Mouse (Mus musculus) liver, embryonic 14.5 days (tissue): ENCODE measurements around the gene Pglyrp1. TPM values are rescaled to one million over a fixed set of nuclear protein-coding genes. Genes with fewer than 3 reads are reported as not detected.

Source experiments
- ATAC-seq: fragments of 200-750 bp; cut with Nextera tagmentation; 2 replicates; pipeline ENCODE4 v1.8.0; 2017; ENCODE audit warnings: moderate number of reproducible peaks, mild to moderate bottlenecking, moderate library complexity; ENCODE audit not compliant: insufficient read depth
- DNase-seq, 3 experiments: peaks; one replicate each; pipeline ENCODE4 v3.0.0-alpha.2; 2012 to 2013; ENCODE audit warnings: low read depth in 3 of 3, low spot score in 3 of 3
- H3K27ac ChIP-seq: fragments of 300-500 bp; sonication (generic); 2 replicates; pipeline ENCODE4 v1.5.1; 2014; ENCODE audit warnings: moderate library complexity, mild to moderate bottlenecking, control low read depth, inconsistent platforms
- H3K27me3 ChIP-seq: fragments of 300-500 bp; sonication (generic); 2 replicates; pipeline ENCODE4 v1.6.1; 2014; ENCODE audit warnings: mild to moderate bottlenecking, low read length, moderate library complexity; ENCODE audit not compliant: control insufficient read depth, insufficient read depth
- H3K36me3 ChIP-seq: fragments of 300-500 bp; sonication (generic); replicated peaks from 2 replicates; pipeline ENCODE4 v1.6.1; 2014; ENCODE audit warnings: low read depth; ENCODE audit not compliant: control insufficient read depth, insufficient read depth
- H3K4me1 ChIP-seq, 2 experiments: fragments of 200-500 bp in 1 of 2; fragments of 300-500 bp in 1 of 2; sonication (generic) in 1 of 2; replicated peaks; 2 replicates each; pipeline ENCODE4 v1.6.1; 2012 to 2014; ENCODE audit warnings: antibody characterized with exemption in 1 of 2, inconsistent platforms in 1 of 2, low read length in 1 of 2; ENCODE audit not compliant: control insufficient read depth in 2 of 2, insufficient read depth in 2 of 2
- H3K4me2 ChIP-seq: fragments of 300-500 bp; sonication (generic); 2 replicates; pipeline ENCODE4 v1.6.1; 2014; ENCODE audit warnings: low read depth, mild to moderate bottlenecking, control low read depth, moderate library complexity
- H3K4me3 ChIP-seq, 2 experiments: fragments of 200-500 bp in 1 of 2; fragments of 300-500 bp in 1 of 2; sonication (generic) in 1 of 2; 2 replicates each; pipeline ENCODE4 v1.5.1; 2012 to 2014; ENCODE audit warnings: low read depth in 2 of 2, low read length in 2 of 2, mild to moderate bottlenecking in 2 of 2, control low read depth in 1 of 2, inconsistent platforms in 1 of 2, moderate library complexity in 1 of 2; ENCODE audit not compliant: insufficient read depth in 1 of 2
- H3K9ac ChIP-seq: fragments of 300-500 bp; sonication (generic); replicated peaks from 2 replicates; pipeline ENCODE4 v1.6.1; 2014; ENCODE audit warnings: mild to moderate bottlenecking, control low read depth, moderate library complexity
- H3K9me3 ChIP-seq: fragments of 300-500 bp; sonication (generic); 2 replicates; pipeline ENCODE4 v1.6.1; 2016; ENCODE audit warnings: low read length, mixed read lengths; ENCODE audit not compliant: control insufficient read depth
- CTCF ChIP-seq: IDR thresholded peaks from 2 replicates; pipeline ENCODE4 v1.5.1; 2016; ENCODE audit warnings: antibody characterized with exemption, low read depth, control low read depth
- EP300 ChIP-seq: IDR thresholded peaks from 2 replicates; pipeline ENCODE4 v1.6.1; 2016; ENCODE audit warnings: antibody characterized with exemption, low read depth
- WGBS: fragments of 180-500 bp; shearing (Covaris S2); extraction: QIAGEN DNeasy Blood & Tissue Kit; methylation state at CpG from one replicate; pipeline ENCODE4 v1.1.7; 2014; ENCODE audit not compliant: insufficient replicate concordance; 5-methylcytosine and 5-hydroxymethylcytosine counted together
- polyA plus RNA-seq, 2 experiments: library from polyadenylated mRNA; depleted of rRNA in 1 of 2; stranded (reverse) in 1 of 2; unstranded in 1 of 2; fragments of >200 nt; fragmentation: Nextera tagmentation in 1 of 2; extraction: Ambion mirVana in 1 of 2; gene quantifications; 2 replicates each; pipeline versions ENCODE4 v1.2.1 to v1.2.3; 2012 to 2014

Pglyrp1 gene
- polyA plus RNA-seq, 2 experiments, result 10.5 to 32.0 TPM

GRCm38 (mm10) chr7:18926041-18926790 lies 55.1 kb downstream of the Pglyrp1 start:
- H3K9me3 ChIP-seq, result no peaks in the 10 kb centered on the region
- H3K36me3 ChIP-seq, result no peaks in the 10 kb centered on the region
- no peak overlapping the region for H3K27ac ChIP-seq
- H3K4me1 ChIP-seq, result no peaks in the 10 kb centered on the region
- H3K4me2 ChIP-seq, result peak overlapping the region; percentile 49
- H3K4me3 ChIP-seq, result peak overlapping the region in 1 of 2 experiments; percentile 26; a peak in 2 of 4 replicates
- 2% methylated on average over 36 of the region's 42 CpGs for WGBS
- TF ChIP-seq EP300 (no peak), CTCF (no peak)
- DNase-seq, result no peak
- peaks cover 40% of the 10 kb centered on the region for H3K27me3 ChIP-seq
- no peak overlapping the region for H3K9ac ChIP-seq
- ATAC-seq, result 0 out of 2 replicates have a peak, but pooled peaks have one; percentile 15

GRCm38 (mm10) chr7:18926911-18927310 lies 55.8 kb downstream of the Pglyrp1 start:
- Histone ChIP-seq H3K4me3 (no peak overlapping the region), H3K36me3 (no peaks in the 10 kb centered on the region), H3K9ac (no peak overlapping the region), H3K9me3 (no peaks in the 10 kb centered on the region), H3K27ac (no peak overlapping the region), H3K27me3 (peaks cover 40% of the 10 kb centered on the region), H3K4me2 (no peak overlapping the region), H3K4me1 (no peaks in the 10 kb centered on the region)
- 33% methylated on average over 6 of the region's 6 CpGs for WGBS
- DNase-seq, result no peak
- TF ChIP-seq EP300 (no peak), CTCF (no peak)
- no peak for ATAC-seq

GRCm38 (mm10) chr7:18927759-18928158 lies 56.6 kb downstream of the Pglyrp1 start:
- Histone ChIP-seq H3K4me3 (no peak overlapping the region), H3K9ac (no peak overlapping the region), H3K4me2 (no peak overlapping the region), H3K36me3 (no peaks in the 10 kb centered on the region), H3K4me1 (no peaks in the 10 kb centered on the region), H3K27me3 (peaks cover 40% of the 10 kb centered on the region), H3K9me3 (no peaks in the 10 kb centered on the region), H3K27ac (no peak overlapping the region)
- TF ChIP-seq EP300, result no peak
- DNase-seq (no peak), ATAC-seq (no peak)
- WGBS, result 5% methylated on average over 3 of the region's 3 CpGs

Other genes with a start within 250 kb of the Pglyrp1 start
- gene Psg21, start 214.6 kb upstream of the Pglyrp1 start, polyA plus RNA-seq (2012; rRNA removed), result 0.02 TPM in 1 of 2 replicates, not detected in the other
- gene Psg21, start 214.6 kb upstream of the Pglyrp1 start, polyA plus RNA-seq (2014; fragmentation: Nextera tagmentation; extraction: Ambion mirVana), result not detected in 2 replicates
- gene Psg20, start 185.1 kb upstream of the Pglyrp1 start, polyA plus RNA-seq (2012; rRNA removed), result not detected in 2 replicates
- not detected in 2 replicates for gene Psg20, start 185.1 kb upstream of the Pglyrp1 start, polyA plus RNA-seq (2014; fragmentation: Nextera tagmentation; extraction: Ambion mirVana)
- gene Psg22, start 153.2 kb upstream of the Pglyrp1 start, polyA plus RNA-seq (2012; rRNA removed), result 0.01 and 0.04 TPM in 2 replicates
- 0.05 TPM in 1 of 2 replicates, not detected in the other for gene Psg22, start 153.2 kb upstream of the Pglyrp1 start, polyA plus RNA-seq (2014; fragmentation: Nextera tagmentation; extraction: Ambion mirVana)
- not detected in 2 replicates for gene Psg19, start 72.8 kb upstream of the Pglyrp1 start, polyA plus RNA-seq (2012; rRNA removed)
- gene Psg19, start 72.8 kb upstream of the Pglyrp1 start, polyA plus RNA-seq (2014; fragmentation: Nextera tagmentation; extraction: Ambion mirVana), result not detected in 2 replicates
- 0.03 TPM in 1 of 2 replicates, not detected in the other for gene Psg17, start 49.7 kb upstream of the Pglyrp1 start, polyA plus RNA-seq (2012; rRNA removed)
- gene Psg17, start 49.7 kb upstream of the Pglyrp1 start, polyA plus RNA-seq (2014; fragmentation: Nextera tagmentation; extraction: Ambion mirVana), result not detected in 2 replicates
- 0.16 and 0.18 TPM in 2 replicates for gene Mill2, start 31.4 kb upstream of the Pglyrp1 start, polyA plus RNA-seq (2012; rRNA removed)
- gene Mill2, start 31.4 kb upstream of the Pglyrp1 start, polyA plus RNA-seq (2014; fragmentation: Nextera tagmentation; extraction: Ambion mirVana), result 0.09 and 0.19 TPM in 2 replicates
- 6.5 and 10.0 TPM in 2 replicates for gene Ccdc61, start 39.1 kb downstream of the Pglyrp1 start, polyA plus RNA-seq (2012; rRNA removed)
- 5.5 and 6.7 TPM in 2 replicates for gene Ccdc61, start 39.1 kb downstream of the Pglyrp1 start, polyA plus RNA-seq (2014; fragmentation: Nextera tagmentation; extraction: Ambion mirVana)
- 0.11 TPM in 2 replicates for gene Nova2, start 54.6 kb downstream of the Pglyrp1 start, polyA plus RNA-seq (2012; rRNA removed)
- gene Nova2, start 54.6 kb downstream of the Pglyrp1 start, polyA plus RNA-seq (2014; fragmentation: Nextera tagmentation; extraction: Ambion mirVana), result 0.03 and 0.05 TPM in 2 replicates
- not detected in 2 replicates for gene Nanos2, start 116.1 kb downstream of the Pglyrp1 start, polyA plus RNA-seq (2012; rRNA removed)
- gene Nanos2, start 116.1 kb downstream of the Pglyrp1 start, polyA plus RNA-seq (2014; fragmentation: Nextera tagmentation; extraction: Ambion mirVana), result not detected in 2 replicates
- 0.20 and 0.21 TPM in 2 replicates for gene Mypop, start 119.9 kb downstream of the Pglyrp1 start, polyA plus RNA-seq (2012; rRNA removed)
- 0.30 and 0.34 TPM in 2 replicates for gene Mypop, start 119.9 kb downstream of the Pglyrp1 start, polyA plus RNA-seq (2014; fragmentation: Nextera tagmentation; extraction: Ambion mirVana)
- gene Irf2bp1, start 132.7 kb downstream of the Pglyrp1 start, polyA plus RNA-seq (2012; rRNA removed), result 6.8 and 8.3 TPM in 2 replicates
- gene Irf2bp1, start 132.7 kb downstream of the Pglyrp1 start, polyA plus RNA-seq (2014; fragmentation: Nextera tagmentation; extraction: Ambion mirVana), result 6.8 and 7.9 TPM in 2 replicates
- 12.2 and 13.9 TPM in 2 replicates for gene Foxa3, start 152.2 kb downstream of the Pglyrp1 start, polyA plus RNA-seq (2012; rRNA removed)
- gene Foxa3, start 152.2 kb downstream of the Pglyrp1 start, polyA plus RNA-seq (2014; fragmentation: Nextera tagmentation; extraction: Ambion mirVana), result 25.7 and 26.5 TPM in 2 replicates
- 27.3 and 29.1 TPM in 2 replicates for gene Sympk, start 153.0 kb downstream of the Pglyrp1 start, polyA plus RNA-seq (2012; rRNA removed)
- gene Sympk, start 153.0 kb downstream of the Pglyrp1 start, polyA plus RNA-seq (2014; fragmentation: Nextera tagmentation; extraction: Ambion mirVana), result 10.7 and 11.8 TPM in 2 replicates
- not detected in 2 replicates for gene Rsph6a, start 183.4 kb downstream of the Pglyrp1 start, polyA plus RNA-seq (2012; rRNA removed)
- gene Rsph6a, start 183.4 kb downstream of the Pglyrp1 start, polyA plus RNA-seq (2014; fragmentation: Nextera tagmentation; extraction: Ambion mirVana), result not detected in 2 replicates
- gene Dmwd, start 204.9 kb downstream of the Pglyrp1 start, polyA plus RNA-seq (2012; rRNA removed), result 18.1 and 20.2 TPM in 2 replicates
- gene Dmwd, start 204.9 kb downstream of the Pglyrp1 start, polyA plus RNA-seq (2014; fragmentation: Nextera tagmentation; extraction: Ambion mirVana), result 3.5 and 3.7 TPM in 2 replicates
- gene Dmpk, start 212.5 kb downstream of the Pglyrp1 start, polyA plus RNA-seq (2012; rRNA removed), result 17.9 and 20.7 TPM in 2 replicates
- gene Dmpk, start 212.5 kb downstream of the Pglyrp1 start, polyA plus RNA-seq (2014; fragmentation: Nextera tagmentation; extraction: Ambion mirVana), result 8.3 and 10.6 TPM in 2 replicates
- gene Six5, start 223.3 kb downstream of the Pglyrp1 start, polyA plus RNA-seq (2012; rRNA removed), result 3.3 and 4.3 TPM in 2 replicates
- gene Six5, start 223.3 kb downstream of the Pglyrp1 start, polyA plus RNA-seq (2014; fragmentation: Nextera tagmentation; extraction: Ambion mirVana), result 0.60 and 1.3 TPM in 2 replicates
- 0.14 and 0.25 TPM in 2 replicates for gene Gm4969, start 247.0 kb downstream of the Pglyrp1 start, polyA plus RNA-seq (2012; rRNA removed)
- 0.16 and 0.22 TPM in 2 replicates for gene Gm4969, start 247.0 kb downstream of the Pglyrp1 start, polyA plus RNA-seq (2014; fragmentation: Nextera tagmentation; extraction: Ambion mirVana)
- gene Fbxo46, start 248.5 kb downstream of the Pglyrp1 start, polyA plus RNA-seq (2012; rRNA removed), result 2.0 and 2.6 TPM in 2 replicates
- gene Fbxo46, start 248.5 kb downstream of the Pglyrp1 start, polyA plus RNA-seq (2014; fragmentation: Nextera tagmentation; extraction: Ambion mirVana), result 2.6 and 3.0 TPM in 2 replicates